Mouse (Mus musculus) testis, adult 2 months (tissue): Measurements from ENCODE around the gene Gm20683.

ENCODE experiments used
- CTCF ChIP-seq: fragments of 200-500 bp; IDR thresholded peaks from 2 replicates; pipeline ENCODE4 v1.5.1; 2012; ENCODE audit warnings: low read depth, mild to moderate bottlenecking, inconsistent platforms, low read length, moderate library complexity; ENCODE audit not compliant: control insufficient read depth, insufficient read depth, insufficient replicate concordance
- POLR2A ChIP-seq: fragments of 200-500 bp; IDR thresholded peaks from 2 replicates; pipeline ENCODE4 v1.6.1; 2012; ENCODE audit warnings: low read depth, mild to moderate bottlenecking, inconsistent platforms, low read length, moderate library complexity; ENCODE audit not compliant: control insufficient read depth

DNA sequence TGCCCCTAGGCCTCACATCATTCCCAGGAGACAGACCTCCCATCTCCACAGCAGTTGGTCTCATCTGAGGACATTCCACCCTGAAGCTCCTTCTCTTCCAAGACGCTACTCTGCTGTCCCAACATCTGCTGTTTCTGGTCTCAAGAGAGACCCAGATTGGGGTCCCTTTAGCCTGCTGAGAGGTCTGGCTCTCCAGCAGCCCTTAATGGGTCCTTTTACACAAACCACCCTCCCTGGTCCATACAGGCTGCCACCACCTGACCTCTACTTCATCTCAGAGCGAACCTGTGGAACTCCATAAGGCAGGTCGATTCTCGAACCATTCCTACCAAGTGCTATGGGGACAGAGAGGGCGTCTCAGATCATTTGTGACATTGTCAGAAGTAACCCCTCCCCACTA is 33.5 kb downstream of the Gm20683 start:
- TF ChIP-seq CTCF (no peak), POLR2A (no peak)
